Mouse (Mus musculus): ENCODE measurements at regions not wholly inside any gene's neighbourhood (a gene's known extent, or its start where the extent isn't known, plus 50 kb on each side); places are given as distances from the start of the nearest gene placed in this dataset.

DNA sequence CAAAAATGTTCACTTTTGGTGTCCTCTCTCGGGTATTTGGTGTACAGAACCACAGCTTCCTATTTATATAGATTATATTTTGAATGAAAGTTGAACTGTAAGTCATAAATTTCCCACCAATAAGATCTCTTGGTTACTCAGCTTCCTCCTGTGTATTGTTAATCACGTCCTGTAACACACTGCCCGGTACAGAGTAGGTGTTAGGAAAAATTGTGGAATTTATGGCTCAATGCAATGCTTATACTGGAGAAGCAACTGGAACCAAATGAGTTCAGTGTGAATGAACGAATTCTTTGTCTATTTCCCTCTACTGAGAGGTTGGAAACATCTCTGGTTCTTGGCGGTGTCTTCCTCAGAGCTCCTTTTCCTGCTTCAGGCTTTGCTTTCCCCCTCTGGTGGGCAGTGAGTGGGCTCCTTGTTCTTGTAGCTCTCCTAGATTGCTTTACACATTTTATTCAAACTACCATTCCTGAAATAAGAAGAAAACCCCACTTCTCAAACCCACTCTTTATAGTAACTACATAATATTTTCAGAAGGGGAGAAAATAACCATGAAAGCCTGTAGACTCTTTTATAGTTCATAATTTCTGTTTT is 264.4 kb downstream of the D3Ertd751e start:
- ATAC-seq, result no peak
- Histone ChIP-seq H3K4me2 (ENCODE audit: low read depth, low read length) (no peak overlapping the region), H3K27me3 (replicated peaks; ENCODE audit: control insufficient read depth, insufficient read depth, low read length) (no peaks in the 10 kb centered on the region), H3K4me1 (ENCODE audit: control insufficient read depth, insufficient read depth, low read length) (no peaks in the 10 kb centered on the region), H3K36me3 (ENCODE audit: control insufficient read depth, insufficient read depth, low read length) (no peaks in the 10 kb centered on the region), H3K9me3 (ENCODE audit: control insufficient read depth, low read length) (no peaks in the 10 kb centered on the region), H3K9ac (ENCODE audit: low read depth, low read length) (no peak overlapping the region), H3K4me3 (ENCODE audit: low read length) (no peak overlapping the region), H3K27ac (ENCODE audit: low read length) (no peak overlapping the region)
- 61% methylated on average over 5 of the region's 5 CpGs for WGBS

DNA sequence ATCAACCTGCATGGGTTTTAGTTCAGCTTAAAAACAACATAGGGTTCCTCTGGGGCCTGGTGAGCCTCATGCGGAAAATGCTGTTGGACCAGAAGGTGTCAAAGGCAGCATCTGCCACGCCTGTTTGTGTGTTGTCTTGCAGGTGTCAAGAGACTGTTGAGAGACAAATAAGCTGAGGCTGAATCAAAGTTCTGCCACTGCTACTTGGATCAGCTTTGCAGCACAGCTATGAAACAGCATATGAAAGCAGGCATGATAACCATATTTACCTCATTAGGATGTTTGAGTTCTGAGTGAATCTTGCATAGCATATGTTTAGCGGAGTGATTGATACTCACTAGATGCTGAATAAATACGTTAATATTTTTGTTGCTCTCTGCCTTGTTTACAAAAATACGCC is 280.8 kb downstream of the D3Ertd751e start:
- no peaks in the 10 kb centered on the region for H3K4me1 ChIP-seq (ENCODE audit: control insufficient read depth, insufficient read depth, low read length)
- no peak overlapping the region for H3K4me3 ChIP-seq (ENCODE audit: low read length)
- H3K36me3 ChIP-seq (ENCODE audit: control insufficient read depth, insufficient read depth, low read length), result no peaks in the 10 kb centered on the region
- H3K4me2 ChIP-seq (ENCODE audit: low read depth, low read length), result no peak overlapping the region
- H3K27me3 ChIP-seq (replicated peaks; ENCODE audit: control insufficient read depth, insufficient read depth, low read length), result no peaks in the 10 kb centered on the region
- H3K9ac ChIP-seq (ENCODE audit: low read depth, low read length), result no peak overlapping the region
- no peak overlapping the region for H3K27ac ChIP-seq (ENCODE audit: low read length)
- 80% methylated on average over 5 of the region's 5 CpGs for WGBS
- ATAC-seq, result no peak
- no peaks in the 10 kb centered on the region for H3K9me3 ChIP-seq (ENCODE audit: control insufficient read depth, low read length)

GRCm38 (mm10) chr3:42039632-42040031 is 297.2 kb downstream of the D3Ertd751e start:
- Histone ChIP-seq H3K9me3 (ENCODE audit: control insufficient read depth, low read length) (no peaks in the 10 kb centered on the region), H3K9ac (ENCODE audit: low read depth, low read length) (no peak overlapping the region), H3K27me3 (replicated peaks; ENCODE audit: control insufficient read depth, insufficient read depth, low read length) (no peaks in the 10 kb centered on the region), H3K4me1 (ENCODE audit: control insufficient read depth, insufficient read depth, low read length) (no peaks in the 10 kb centered on the region), H3K4me2 (ENCODE audit: low read depth, low read length) (no peak overlapping the region), H3K4me3 (ENCODE audit: low read length) (no peak overlapping the region), H3K36me3 (ENCODE audit: control insufficient read depth, insufficient read depth, low read length) (no peaks in the 10 kb centered on the region), H3K27ac (ENCODE audit: low read length) (no peak overlapping the region)
- no peak for ATAC-seq
- WGBS, result 45% methylated on average over 4 of the region's 4 CpGs

DNA sequence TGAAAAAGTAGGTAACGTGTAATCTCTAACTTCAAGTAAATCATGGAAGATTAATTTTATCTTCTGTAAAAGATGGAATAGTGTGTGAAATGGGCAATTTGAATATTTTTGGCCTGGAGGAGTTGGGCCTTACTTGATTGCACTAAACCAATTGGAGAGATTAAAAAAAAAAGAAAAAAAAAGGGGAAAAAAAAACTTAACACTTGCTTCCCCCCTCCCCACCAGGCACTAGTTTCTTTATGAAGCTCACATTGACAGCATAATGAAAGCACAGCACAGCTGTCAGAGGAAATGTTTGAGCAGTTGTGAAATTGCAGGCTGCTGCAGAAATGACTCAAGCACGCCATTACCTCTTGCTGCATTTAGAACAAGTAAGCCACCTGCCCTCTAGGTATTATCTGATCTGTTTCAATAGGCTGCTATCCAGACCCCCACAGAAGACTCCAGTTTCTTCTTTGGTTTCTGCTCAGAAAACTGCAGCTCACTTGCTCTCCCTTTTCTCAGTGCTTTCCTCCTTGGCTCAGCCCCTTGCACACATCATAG is 297.9 kb downstream of the D3Ertd751e start:
- no peak overlapping the region for H3K4me3 ChIP-seq (ENCODE audit: low read length)

GRCm38 (mm10) chr3:42040959-42041358 is 298.5 kb downstream of the D3Ertd751e start:
- ATAC-seq, result no peak
- WGBS, result 92% methylated on average over 2 of the region's 2 CpGs
- Histone ChIP-seq H3K27me3 (replicated peaks; ENCODE audit: control insufficient read depth, insufficient read depth, low read length) (no peaks in the 10 kb centered on the region), H3K4me1 (ENCODE audit: control insufficient read depth, insufficient read depth, low read length) (no peaks in the 10 kb centered on the region), H3K4me2 (ENCODE audit: low read depth, low read length) (no peak overlapping the region), H3K9ac (ENCODE audit: low read depth, low read length) (no peak overlapping the region), H3K9me3 (ENCODE audit: control insufficient read depth, low read length) (no peaks in the 10 kb centered on the region), H3K36me3 (ENCODE audit: control insufficient read depth, insufficient read depth, low read length) (no peaks in the 10 kb centered on the region), H3K4me3 (ENCODE audit: low read length) (no peak overlapping the region), H3K27ac (ENCODE audit: low read length) (no peak overlapping the region)

More for the DNA sequence above, 297.9 kb downstream of the D3Ertd751e start:
- H3K27ac ChIP-seq (ENCODE audit: low read length), result no peak overlapping the region
- 77% methylated on average over 2 of the region's 2 CpGs for WGBS
- H3K4me2 ChIP-seq (ENCODE audit: low read depth, low read length), result no peak overlapping the region
- no peaks in the 10 kb centered on the region for H3K36me3 ChIP-seq (ENCODE audit: control insufficient read depth, insufficient read depth, low read length)
- H3K9ac ChIP-seq (ENCODE audit: low read depth, low read length), result no peak overlapping the region
- no peaks in the 10 kb centered on the region for H3K9me3 ChIP-seq (ENCODE audit: control insufficient read depth, low read length)
- no peak for ATAC-seq
- no peaks in the 10 kb centered on the region for H3K27me3 ChIP-seq (replicated peaks; ENCODE audit: control insufficient read depth, insufficient read depth, low read length)
- no peaks in the 10 kb centered on the region for H3K4me1 ChIP-seq (ENCODE audit: control insufficient read depth, insufficient read depth, low read length)

DNA sequence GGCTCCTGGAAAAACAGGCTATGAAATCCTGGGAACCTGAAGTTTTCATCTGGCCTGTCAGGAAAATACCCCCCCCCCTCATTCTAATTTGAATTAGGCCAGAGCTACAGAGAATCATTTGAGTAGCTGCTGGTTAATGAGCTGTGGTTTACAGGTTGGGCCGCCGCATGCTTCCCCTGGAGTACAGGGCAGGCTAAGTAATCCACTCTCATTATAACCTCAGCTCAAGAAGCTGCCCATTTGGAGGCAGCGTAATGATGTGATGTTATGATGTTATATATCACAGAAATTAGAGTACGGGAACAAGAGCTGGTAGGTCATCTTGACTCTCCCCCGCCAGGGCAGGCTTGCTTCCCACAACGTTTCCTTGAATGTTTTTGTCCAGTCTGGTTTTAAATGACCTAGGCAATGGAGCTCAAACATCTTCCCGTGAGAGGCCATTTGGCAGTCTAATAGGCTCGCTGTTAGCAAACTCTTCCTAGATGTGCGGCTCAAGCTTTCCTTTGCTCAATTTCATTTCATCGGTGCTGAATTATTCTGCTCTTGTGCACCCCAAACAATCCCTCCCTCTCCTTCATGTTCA is 315.0 kb downstream of the D3Ertd751e start:
- H3K9ac ChIP-seq (ENCODE audit: low read depth, low read length), result no peak overlapping the region
- H3K4me1 ChIP-seq (ENCODE audit: control insufficient read depth, insufficient read depth, low read length), result no peaks in the 10 kb centered on the region
- no peaks in the 10 kb centered on the region for H3K9me3 ChIP-seq (ENCODE audit: control insufficient read depth, low read length)
- H3K36me3 ChIP-seq (ENCODE audit: control insufficient read depth, insufficient read depth, low read length), result no peaks in the 10 kb centered on the region
- no peak overlapping the region for H3K4me2 ChIP-seq (ENCODE audit: low read depth, low read length)
- H3K27ac ChIP-seq (ENCODE audit: low read length), result no peak overlapping the region
- ATAC-seq, result no peak
- 86% methylated on average over 10 of the region's 10 CpGs for WGBS
- H3K4me3 ChIP-seq (ENCODE audit: low read length), result no peak overlapping the region
- H3K27me3 ChIP-seq (replicated peaks; ENCODE audit: control insufficient read depth, insufficient read depth, low read length), result no peaks in the 10 kb centered on the region

DNA sequence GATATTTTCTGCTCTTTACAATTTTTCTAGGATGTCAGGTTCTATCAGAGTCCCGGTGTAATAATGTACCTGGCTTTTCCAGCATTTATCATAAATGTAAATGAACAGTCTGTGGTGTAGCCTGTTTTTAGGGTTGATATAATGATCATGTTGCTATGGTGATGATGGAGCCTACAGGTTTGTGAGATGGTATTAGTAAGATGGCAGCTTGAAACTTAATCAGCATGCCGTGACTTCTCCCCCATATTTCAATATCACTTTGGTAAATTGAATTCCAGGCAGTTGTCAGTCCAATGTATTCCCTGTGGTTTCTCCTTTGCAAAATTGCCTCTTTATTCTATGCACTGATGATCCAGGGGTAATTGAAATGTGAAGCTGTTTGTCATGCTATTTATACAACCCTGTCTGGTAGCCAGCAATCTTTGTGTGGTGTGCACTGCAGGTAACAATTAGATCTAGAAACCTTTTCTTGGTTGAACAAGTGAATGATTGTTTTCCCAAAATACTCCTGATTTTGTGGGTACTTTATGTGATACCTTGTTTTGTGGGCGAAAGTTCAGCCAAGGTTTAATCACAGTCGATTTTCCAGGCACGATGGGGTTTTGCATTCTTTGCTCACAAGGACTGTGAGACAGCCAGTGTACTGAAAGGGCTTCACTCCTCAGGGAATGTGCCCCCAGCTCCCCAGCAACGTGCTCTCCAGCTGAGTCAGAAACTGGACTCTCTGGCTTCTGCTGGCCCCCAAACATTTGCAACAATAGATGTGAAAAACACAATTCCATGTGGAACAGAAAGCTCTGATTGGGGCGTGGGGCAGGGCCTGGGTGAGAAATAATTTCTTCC is 322.9 kb downstream of the D3Ertd751e start:
- H3K4me3 ChIP-seq (ENCODE audit: low read length), result no peak overlapping the region
- no peak overlapping the region for H3K27ac ChIP-seq (ENCODE audit: low read length)
- 56% methylated on average over 7 of the region's 7 CpGs for WGBS
- no peak for ATAC-seq
- no peak overlapping the region for H3K4me2 ChIP-seq (ENCODE audit: low read depth, low read length)
- no peak overlapping the region for H3K9ac ChIP-seq (ENCODE audit: low read depth, low read length)
- no peaks in the 10 kb centered on the region for H3K36me3 ChIP-seq (ENCODE audit: control insufficient read depth, insufficient read depth, low read length)
- H3K27me3 ChIP-seq (replicated peaks; ENCODE audit: control insufficient read depth, insufficient read depth, low read length), result no peaks in the 10 kb centered on the region
- H3K9me3 ChIP-seq (ENCODE audit: control insufficient read depth, low read length), result no peaks in the 10 kb centered on the region
- H3K4me1 ChIP-seq (ENCODE audit: control insufficient read depth, insufficient read depth, low read length), result no peaks in the 10 kb centered on the region

DNA sequence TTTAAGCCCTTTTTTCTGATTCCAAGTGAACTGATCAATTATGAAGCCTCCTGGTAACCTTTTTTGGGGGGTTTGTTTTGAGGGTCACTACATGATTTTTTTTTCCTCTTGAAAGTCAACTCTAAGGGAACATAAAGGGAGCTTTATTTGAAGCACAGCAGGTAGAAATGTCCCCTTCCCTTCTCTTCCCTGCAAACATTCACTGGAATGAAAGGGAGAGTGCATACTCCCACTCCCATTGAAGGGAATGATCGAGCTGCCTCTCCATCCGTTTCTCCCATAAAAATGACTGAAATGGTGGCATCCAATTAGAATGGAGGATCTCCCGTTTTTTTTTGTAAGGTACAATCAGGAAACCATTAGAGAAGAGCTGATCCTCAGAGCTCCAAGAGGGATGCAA is 323.6 kb downstream of the D3Ertd751e start:
- Histone ChIP-seq H3K9ac (ENCODE audit: low read depth, low read length) (no peak overlapping the region), H3K36me3 (ENCODE audit: control insufficient read depth, insufficient read depth, low read length) (no peaks in the 10 kb centered on the region), H3K27ac (ENCODE audit: low read length) (no peak overlapping the region), H3K4me2 (ENCODE audit: low read depth, low read length) (no peak overlapping the region), H3K9me3 (ENCODE audit: control insufficient read depth, low read length) (no peaks in the 10 kb centered on the region), H3K4me3 (ENCODE audit: low read length) (no peak overlapping the region), H3K27me3 (replicated peaks; ENCODE audit: control insufficient read depth, insufficient read depth, low read length) (no peaks in the 10 kb centered on the region), H3K4me1 (ENCODE audit: control insufficient read depth, insufficient read depth, low read length) (no peaks in the 10 kb centered on the region)
- ATAC-seq, result no peak
- 54% methylated on average over 3 of the region's 3 CpGs for WGBS

DNA sequence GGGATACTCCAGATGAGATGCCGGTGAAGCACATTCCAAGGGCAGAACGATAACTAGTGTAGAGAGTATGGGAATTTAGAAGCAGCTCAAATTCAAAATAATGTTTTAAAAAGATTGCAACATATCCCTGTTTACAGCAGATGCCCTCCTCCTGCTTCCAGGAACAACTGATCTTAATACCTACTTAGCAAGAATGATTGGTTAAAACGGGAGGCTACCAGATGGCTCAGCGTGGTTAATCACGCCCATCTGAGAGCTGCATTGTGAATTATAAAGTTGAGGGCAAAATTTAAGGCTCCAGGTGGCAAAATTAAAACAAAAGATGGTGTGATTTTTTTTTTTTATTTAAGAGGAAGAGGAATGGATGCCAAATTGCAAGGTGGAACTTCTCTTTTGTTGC is 324.6 kb downstream of the D3Ertd751e start:
- Histone ChIP-seq H3K9ac (ENCODE audit: low read depth, low read length) (no peak overlapping the region), H3K36me3 (ENCODE audit: control insufficient read depth, insufficient read depth, low read length) (no peaks in the 10 kb centered on the region), H3K4me2 (ENCODE audit: low read depth, low read length) (no peak overlapping the region), H3K9me3 (ENCODE audit: control insufficient read depth, low read length) (no peaks in the 10 kb centered on the region), H3K4me1 (ENCODE audit: control insufficient read depth, insufficient read depth, low read length) (no peaks in the 10 kb centered on the region), H3K27ac (ENCODE audit: low read length) (no peak overlapping the region), H3K4me3 (ENCODE audit: low read length) (no peak overlapping the region), H3K27me3 (replicated peaks; ENCODE audit: control insufficient read depth, insufficient read depth, low read length) (no peaks in the 10 kb centered on the region)
- WGBS, result 81% methylated on average over 5 of the region's 5 CpGs
- ATAC-seq, result no peak
